Mouse (Mus musculus) CH12.LX (cell line): Measurements from ENCODE around the gene Tnik. TPM values are rescaled to one million over a fixed set of nuclear protein-coding genes. Genes with fewer than 3 reads are reported as not detected.

Experiments used
- DNase-seq: peaks from one replicate; pipeline ENCODE4 v3.0.0-alpha.2; 2013; ENCODE audit errors: extremely low read depth
- H3K27ac ChIP-seq: 2 replicates; pipeline ENCODE4 v1.5.1; 2012; ENCODE audit warnings: low read depth, mild to moderate bottlenecking, control low read depth, moderate library complexity; ENCODE audit not compliant: insufficient read depth
- H3K27me3 ChIP-seq: replicated peaks from 2 replicates; pipeline ENCODE3; 2012; ENCODE audit warnings: inconsistent platforms
- H3K36me3 ChIP-seq, 2 experiments: replicated peaks in 1 of 2; 2 replicates each; pipeline versions ENCODE3 to v1.6.1; 2012; ENCODE audit warnings: inconsistent platforms in 1 of 2, low read length in 1 of 2, mild to moderate bottlenecking in 1 of 2, mixed read lengths in 1 of 2, moderate library complexity in 1 of 2; ENCODE audit not compliant: control insufficient read depth in 1 of 2, insufficient read depth in 1 of 2
- H3K4me1 ChIP-seq, 2 experiments: 2 replicates each; pipeline ENCODE4 v1.6.1; 2012; ENCODE audit warnings: inconsistent platforms in 1 of 2, moderate library complexity in 1 of 2; ENCODE audit not compliant: insufficient read depth in 2 of 2, control insufficient read depth in 1 of 2
- H3K4me2 ChIP-seq: 2 replicates; pipeline ENCODE4 v1.6.1; 2012; ENCODE audit warnings: low read depth, mild to moderate bottlenecking, control low read depth; ENCODE audit not compliant: poor library complexity, insufficient read depth, severe bottlenecking
- H3K4me3 ChIP-seq, 3 experiments: fragments of 150-350 bp in 1 of 3; sonication (generic) in 1 of 3; replicated peaks in 1 of 3; 2 replicates each; pipeline versions ENCODE3 to v1.5.1; 2011 to 2012; ENCODE audit warnings: low read depth in 2 of 3, low read length in 2 of 3, mild to moderate bottlenecking in 2 of 3, moderate library complexity in 2 of 3, control low read depth in 1 of 3, improper control_type of control experiment in 1 of 3, inconsistent platforms in 1 of 3, mixed read lengths in 1 of 3; ENCODE audit not compliant: poor library complexity in 1 of 3
- H3K79me2 ChIP-seq: replicated peaks from 2 replicates; pipeline ENCODE4 v1.6.1; 2012; ENCODE audit warnings: mild to moderate bottlenecking, moderate library complexity; ENCODE audit not compliant: control insufficient read depth, poor library complexity, insufficient read depth, severe bottlenecking; ENCODE audit errors: extremely low read depth
- H3K9ac ChIP-seq: 2 replicates; pipeline ENCODE4 v1.6.1; 2012; ENCODE audit warnings: low read depth, mild to moderate bottlenecking, control low read depth, moderate library complexity; ENCODE audit not compliant: insufficient read depth
- H3K9me3 ChIP-seq: replicated peaks from 2 replicates; pipeline ENCODE3; 2012; ENCODE audit warnings: low read length, inconsistent platforms, mixed read lengths
- CHD1 ChIP-seq: IDR thresholded peaks from 2 replicates; pipeline ENCODE4 v1.6.1; 2012; ENCODE audit warnings: low read depth, low read length, improper control_type of control experiment, inconsistent platforms
- CHD2 ChIP-seq: IDR thresholded peaks from 2 replicates; pipeline ENCODE4 v1.6.1; 2011; ENCODE audit warnings: low read length, improper control_type of control experiment
- CTCF ChIP-seq, 2 experiments: IDR thresholded peaks in 1 of 2; conservative IDR thresholded peaks in 1 of 2; 2 replicates each; pipeline ENCODE4 v1.5.1; 2011 to 2012; ENCODE audit warnings: low read depth in 2 of 2, low read length in 2 of 2, improper control_type of control experiment in 1 of 2, inconsistent platforms in 1 of 2, mild to moderate bottlenecking in 1 of 2, moderate library complexity in 1 of 2
- ELF1 ChIP-seq: IDR thresholded peaks from 2 replicates; pipeline ENCODE4 v1.6.1; 2014; ENCODE audit warnings: low read depth, mild to moderate bottlenecking, inconsistent platforms, low read length, improper control_type of control experiment
- EP300 ChIP-seq: IDR thresholded peaks from 2 replicates; pipeline ENCODE4 v1.6.1; 2011; ENCODE audit warnings: low read length, improper control_type of control experiment
- GABPA ChIP-seq: IDR thresholded peaks from 2 replicates; pipeline ENCODE4 v1.6.1; 2012; ENCODE audit warnings: low read depth, low read length, improper control_type of control experiment, inconsistent platforms; ENCODE audit not compliant: insufficient replicate concordance
- HCFC1 ChIP-seq: IDR thresholded peaks from 2 replicates; pipeline ENCODE4 v1.6.1; 2012; ENCODE audit warnings: low read depth, mild to moderate bottlenecking, inconsistent platforms, low read length, improper control_type of control experiment
- IRF4 ChIP-seq: IDR thresholded peaks from 2 replicates; pipeline ENCODE4 v1.6.1; 2014; ENCODE audit warnings: low read depth, mild to moderate bottlenecking, inconsistent platforms, low read length, improper control_type of control experiment
- JUND ChIP-seq: conservative IDR thresholded peaks from 2 replicates; pipeline ENCODE4 v1.6.1; 2011; ENCODE audit warnings: low read depth, low read length, improper control_type of control experiment
- KAT2A ChIP-seq: IDR thresholded peaks from 2 replicates; pipeline ENCODE4 v1.6.1; 2012; ENCODE audit warnings: low read length, improper control_type of control experiment, inconsistent platforms; ENCODE audit not compliant: insufficient replicate concordance
- MAFK ChIP-seq: IDR thresholded peaks from 2 replicates; pipeline ENCODE4 v1.6.1; 2011; ENCODE audit warnings: low read length, improper control_type of control experiment; ENCODE audit not compliant: insufficient replicate concordance
- MAZ ChIP-seq: IDR thresholded peaks from 2 replicates; pipeline ENCODE4 v1.6.1; 2012; ENCODE audit warnings: low read depth, mild to moderate bottlenecking, inconsistent platforms, low read length, improper control_type of control experiment, moderate library complexity
- MEF2A ChIP-seq: IDR thresholded peaks from 2 replicates; pipeline ENCODE4 v1.6.1; 2014; ENCODE audit warnings: low read depth, mild to moderate bottlenecking, inconsistent platforms, low read length, improper control_type of control experiment, borderline replicate concordance
- MYC ChIP-seq: IDR thresholded peaks from 2 replicates; pipeline ENCODE4 v1.6.1; 2011; ENCODE audit warnings: low read depth, mild to moderate bottlenecking, improper control_type of control experiment, low read length
- NELFE ChIP-seq: IDR thresholded peaks from 2 replicates; pipeline ENCODE4 v1.6.1; 2011; ENCODE audit warnings: low read depth, low read length, improper control_type of control experiment
- NRF1 ChIP-seq: IDR thresholded peaks from 2 replicates; pipeline ENCODE4 v1.6.1; 2014; ENCODE audit warnings: low read depth, mild to moderate bottlenecking, inconsistent platforms, low read length, improper control_type of control experiment, moderate library complexity
- POLR2AphosphoS2 ChIP-seq: IDR thresholded peaks from 2 replicates; pipeline ENCODE4 v1.6.1; 2011; ENCODE audit warnings: low read depth, low read length, improper control_type of control experiment
- RAD21 ChIP-seq: IDR thresholded peaks from 2 replicates; pipeline ENCODE4 v1.6.1; 2011; ENCODE audit warnings: low read depth, mild to moderate bottlenecking, low read length, improper control_type of control experiment, moderate library complexity
- RCOR1 ChIP-seq: conservative IDR thresholded peaks from 2 replicates; pipeline ENCODE4 v1.6.1; 2012; ENCODE audit warnings: low read depth, mild to moderate bottlenecking, inconsistent platforms, low read length, improper control_type of control experiment
- SIN3A ChIP-seq: IDR thresholded peaks from 2 replicates; pipeline ENCODE4 v1.6.1; 2012; ENCODE audit warnings: low read length, improper control_type of control experiment, inconsistent platforms
- TBP ChIP-seq: conservative IDR thresholded peaks from 2 replicates; pipeline ENCODE4 v1.6.1; 2011; ENCODE audit warnings: low read depth, low read length, improper control_type of control experiment
- TCF12 ChIP-seq: IDR thresholded peaks from 2 replicates; pipeline ENCODE4 v1.6.1; 2014; ENCODE audit warnings: low read depth, mild to moderate bottlenecking, inconsistent platforms, low read length, improper control_type of control experiment
- USF1 ChIP-seq: IDR thresholded peaks from 2 replicates; pipeline ENCODE4 v1.6.1; 2014; ENCODE audit warnings: low read depth, mild to moderate bottlenecking, inconsistent platforms, low read length, improper control_type of control experiment
- USF2 ChIP-seq: conservative IDR thresholded peaks from 2 replicates; pipeline ENCODE4 v1.6.1; 2011; ENCODE audit warnings: low read depth, low read length, improper control_type of control experiment
- ZC3H11A ChIP-seq: IDR thresholded peaks from 2 replicates; pipeline ENCODE4 v1.6.1; 2012; ENCODE audit warnings: low read depth, mild to moderate bottlenecking, inconsistent platforms, low read length, improper control_type of control experiment
- ZKSCAN1 ChIP-seq: IDR thresholded peaks from 2 replicates; pipeline ENCODE4 v1.6.1; 2012; ENCODE audit warnings: low read depth, inconsistent platforms, low read length, improper control_type of control experiment, borderline replicate concordance
- ZMIZ1 ChIP-seq: IDR thresholded peaks from 2 replicates; pipeline ENCODE4 v1.6.1; 2012; ENCODE audit warnings: low read depth, mild to moderate bottlenecking, inconsistent platforms, low read length, improper control_type of control experiment
- ZNF384 ChIP-seq: IDR thresholded peaks from 2 replicates; pipeline ENCODE4 v1.6.1; 2012; ENCODE audit warnings: low read depth, low read length, improper control_type of control experiment, inconsistent platforms
- dilution Hi-C: fragments of 300-500 bp; cut with MboI; formaldehyde crosslinking; loops from 2 replicates; pipeline ENCODE4 v1.14.3; 2020; ENCODE audit warnings: low sequenced_read_pairs; ENCODE audit not compliant: extremely low pct_unique_long_range_greater_than_20kb, extremely low pct_ligation_motif_present
- in situ Hi-C: fragments of 300-500 bp; cut with MboI; formaldehyde crosslinking; loops from 3 replicates; pipeline ENCODE4 v1.14.3; 2019; ENCODE audit warnings: low sequenced_read_pairs, low pct_ligation_motif_present, low pct_unique_long_range_greater_than_20kb, mixed read lengths
- polyA plus RNA-seq: library from polyadenylated mRNA; unstranded; fragments of >175 nt; gene quantifications from 2 replicates; pipeline ENCODE4 v1.2.1, GENCODE M21; 2012; ENCODE audit warnings: low read depth; ENCODE audit not compliant: insufficient read length
- total RNA-seq, 2 experiments: library from RNA; depleted of rRNA; stranded (reverse); fragments of 300-350 nt in 1 of 2; fragments of >200 nt in 1 of 2; gene quantifications; 2 replicates each; pipeline ENCODE4 v1.2.3; 2012 to 2014

Tnik gene
- total and polyA plus RNA-seq, 3 experiments, result 0.08 TPM; not detected in 2

DNA sequence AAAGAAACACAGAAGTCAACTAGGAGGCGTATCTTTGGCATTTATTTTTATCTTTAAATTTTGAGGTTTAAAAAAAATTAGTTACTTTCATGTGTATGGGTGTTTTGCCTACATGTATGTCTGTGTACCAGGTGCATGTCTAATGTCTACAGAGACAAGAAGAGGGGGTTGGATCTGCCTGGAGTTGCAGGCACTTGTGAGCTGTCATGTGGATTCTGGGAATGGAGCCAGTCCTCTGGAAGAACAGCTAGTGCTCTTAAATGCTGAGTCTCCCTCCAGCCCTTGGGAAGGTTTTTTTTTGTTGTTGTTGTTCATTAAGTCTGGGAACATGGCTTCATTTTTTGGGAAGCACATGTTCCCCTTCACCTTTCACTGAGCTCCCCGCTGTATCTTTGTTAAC, 375.9 kb downstream of the Tnik start:
- dilution Hi-C loops, result no loop called here

DNA sequence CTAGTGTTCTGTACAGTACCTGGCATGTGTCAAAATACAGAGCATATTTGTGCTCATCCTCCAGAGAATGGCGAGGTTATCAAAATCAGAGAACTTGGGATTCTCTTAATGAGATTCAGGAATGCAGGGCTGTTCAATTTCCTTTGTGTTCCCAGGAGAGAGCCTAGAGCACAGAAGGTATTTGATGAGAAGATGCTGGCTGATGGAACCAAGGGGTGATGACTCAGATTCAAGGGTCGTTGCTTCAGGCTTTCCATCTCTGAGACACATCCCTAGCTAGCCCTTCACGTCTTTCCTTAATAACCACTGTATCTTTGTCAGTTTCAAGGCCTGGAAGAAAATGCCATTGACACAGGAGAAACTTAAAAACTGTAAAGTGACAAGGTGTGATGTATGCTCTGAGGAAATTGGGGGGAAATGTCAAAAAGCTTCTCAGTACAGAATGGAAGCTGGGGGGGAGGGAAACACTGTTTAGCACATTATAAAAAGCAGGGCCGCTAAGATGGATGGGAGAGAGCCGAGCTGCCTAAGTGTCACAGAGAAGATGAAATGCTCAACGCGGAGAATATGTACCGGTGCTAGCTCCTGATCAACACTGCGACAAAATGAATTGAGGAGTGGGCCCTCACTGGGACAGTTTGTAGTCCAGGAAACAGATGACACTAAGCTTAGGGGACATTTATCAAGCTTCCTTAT, 380.4 kb downstream of the Tnik start:
- dilution Hi-C loops, result no loop called here
- Histone ChIP-seq H3K27me3 (no peaks in the 10 kb centered on the region), H3K36me3 (no peaks in the 10 kb centered on the region), H3K27ac (no peak overlapping the region), H3K79me2 (no peaks in the 10 kb centered on the region), H3K4me3 (no peak overlapping the region), H3K9ac (no peak overlapping the region), H3K9me3 (peaks cover 55% of the 10 kb centered on the region), H3K4me1 (no peaks in the 10 kb centered on the region), H3K4me2 (no peak overlapping the region)
- in situ Hi-C loops, result no loop called here
- no peak for DNase-seq
- no peak for TF ChIP-seq KAT2A
- no peak for TF ChIP-seq IRF4
- TF ChIP-seq ZC3H11A, result no peak
- no peak for TF ChIP-seq ZKSCAN1
- no peak for TF ChIP-seq USF1
- TF ChIP-seq JUND, result no peak
- TF ChIP-seq CHD2, result no peak
- no peak for TF ChIP-seq MEF2A
- TF ChIP-seq ZNF384, result no peak
- no peak for TF ChIP-seq TBP
- TF ChIP-seq ZMIZ1, result no peak
- no peak for TF ChIP-seq NRF1
- no peak for TF ChIP-seq MAZ
- no peak for TF ChIP-seq TCF12
- no peak for TF ChIP-seq GABPA
- TF ChIP-seq POLR2AphosphoS2, result no peak
- TF ChIP-seq USF2, result no peak
- no peak for TF ChIP-seq RAD21
- TF ChIP-seq EP300, result no peak

More for the DNA sequence above, 375.9 kb downstream of the Tnik start:
- in situ Hi-C loops, result no loop called here
- no peaks in the 10 kb centered on the region for H3K4me1 ChIP-seq
- no peak overlapping the region for H3K4me2 ChIP-seq
- no peak overlapping the region for H3K27ac ChIP-seq
- no peaks in the 10 kb centered on the region for H3K79me2 ChIP-seq
- H3K9me3 ChIP-seq, result peaks cover 52% of the 10 kb centered on the region
- no peak for TF ChIP-seq NELFE
- TF ChIP-seq POLR2AphosphoS2, result no peak
- TF ChIP-seq JUND, result no peak
- TF ChIP-seq MYC, result no peak
- TF ChIP-seq SIN3A, result no peak
- no peak for TF ChIP-seq CHD2
- TF ChIP-seq USF2, result no peak
- no peak for TF ChIP-seq CTCF (conservative IDR thresholded peaks at IDR 0.05 in 1 of 2, IDR thresholded peaks at IDR 0.05 in 1 of 2; ENCODE audit: low read depth in 2 of 2, low read length in 2 of 2)
- no peak for TF ChIP-seq ELF1
- TF ChIP-seq TBP, result no peak
- no peak for TF ChIP-seq RCOR1
- no peak for TF ChIP-seq GABPA
- TF ChIP-seq HCFC1, result no peak
- no peak for TF ChIP-seq MAFK
- TF ChIP-seq KAT2A, result no peak
- TF ChIP-seq CHD1, result no peak
- no peak overlapping the region for H3K4me3 ChIP-seq
- no peaks in the 10 kb centered on the region for H3K36me3 ChIP-seq
- H3K9ac ChIP-seq, result no peak overlapping the region
- no peaks in the 10 kb centered on the region for H3K27me3 ChIP-seq
- no peak for DNase-seq
